10 mouse cellular contexts compared by ENCODE assay signal in the genomic region with DNA sequence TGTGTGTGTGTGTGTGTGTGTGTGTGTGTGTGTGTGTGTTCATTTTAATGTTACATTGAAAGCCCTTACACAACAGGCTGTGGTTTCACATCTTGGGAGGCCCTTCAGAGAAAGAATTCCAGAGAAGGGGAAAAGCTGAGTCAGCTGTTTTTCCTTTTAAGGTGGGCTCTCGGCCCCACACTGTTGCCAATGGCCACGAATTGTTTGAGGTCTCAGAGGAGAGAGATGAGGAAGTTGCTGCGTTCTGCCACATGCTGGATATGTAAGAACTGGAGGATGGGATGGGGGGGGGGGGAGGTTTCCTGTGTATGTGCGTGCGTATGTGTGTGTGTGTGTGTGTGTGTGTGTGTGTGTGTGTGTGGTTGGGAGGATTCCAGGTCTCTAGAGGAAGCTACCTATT. TPM values are rescaled to one million over a fixed set of nuclear protein-coding genes. Genes with fewer than 3 reads are reported as not detected.
DNase-seq lines count a peak whose midpoint lies in the region; ATAC-seq and TF ChIP-seq lines count a peak whose summit lies in the region.
"Had no signal": no experiment of that assay in that cellular context is flagged by ENCODE, and none has a peak within 500 bp of the region (broad histone marks: within the 10 kb centered on the region; RNA-seq: fewer than 3 reads in every experiment).

No protein-coding gene starts in this region.

- H3K36me3 ChIP-seq in embryonic facial prominence, embryonic 11.5 days (replicated peaks; ENCODE audit: control insufficient read depth, insufficient read depth, low read depth, low read length): no peaks in the 10 kb centered on the region
- peaks cover 69% of the 10 kb centered on the region for H3K36me3 ChIP-seq in embryonic facial prominence, embryonic 10.5 days (replicated peaks)
- H3K36me3 ChIP-seq in lung, postnatal 0 days (ENCODE audit: insufficient read depth, low read length): no peaks in the 10 kb centered on the region
- H3K36me3 ChIP-seq in intestine, embryonic 14.5 days (ENCODE audit: control insufficient read depth, insufficient read depth, low read length): peaks cover 15% of the 10 kb centered on the region
- H3K36me3 ChIP-seq in stomach, embryonic 14.5 days (ENCODE audit: control insufficient read depth, insufficient read depth, low read length): peaks cover 9% of the 10 kb centered on the region; the same call in 1 of the 2 replicates

- no peaks in the 10 kb centered on the region for H3K9me3 ChIP-seq in embryonic facial prominence, embryonic 11.5 days (replicated peaks; ENCODE audit: control insufficient read depth, low read length)
- H3K9me3 ChIP-seq in embryonic facial prominence, embryonic 10.5 days: no peaks in the 10 kb centered on the region
- no peaks in the 10 kb centered on the region for H3K9me3 ChIP-seq in lung, postnatal 0 days (ENCODE audit: low read length)
- no peaks in the 10 kb centered on the region for H3K9me3 ChIP-seq in intestine, embryonic 14.5 days (ENCODE audit: control insufficient read depth, low read length)
- no peaks in the 10 kb centered on the region for H3K9me3 ChIP-seq in stomach, embryonic 14.5 days (ENCODE audit: control insufficient read depth, low read depth, low read length)

- no peak overlapping the region for H3K4me3 ChIP-seq in embryonic facial prominence, embryonic 11.5 days (ENCODE audit: low read depth, low read length)
- no peak overlapping the region for H3K4me3 ChIP-seq in embryonic facial prominence, embryonic 10.5 days
- H3K4me3 ChIP-seq in lung, postnatal 0 days (ENCODE audit: low read depth, low read length): no peak overlapping the region
- no peak overlapping the region for H3K4me3 ChIP-seq in intestine, embryonic 14.5 days (ENCODE audit: low read depth, low read length)
- H3K4me3 ChIP-seq in stomach, embryonic 14.5 days (ENCODE audit: low read depth, low read length): no peak overlapping the region

- H3K27me3 ChIP-seq in embryonic facial prominence, embryonic 11.5 days (ENCODE audit: control insufficient read depth, insufficient read depth, low read length): no peaks in the 10 kb centered on the region
- no peaks in the 10 kb centered on the region for H3K27me3 ChIP-seq in embryonic facial prominence, embryonic 10.5 days (replicated peaks; ENCODE audit: low read depth, poor library complexity, severe bottlenecking)
- no peaks in the 10 kb centered on the region for H3K27me3 ChIP-seq in lung, postnatal 0 days (replicated peaks; ENCODE audit: insufficient read depth, low read length)
- no peaks in the 10 kb centered on the region for H3K27me3 ChIP-seq in intestine, embryonic 14.5 days (replicated peaks; ENCODE audit: control insufficient read depth, insufficient read depth, low read length)
- H3K27me3 ChIP-seq in stomach, embryonic 14.5 days (ENCODE audit: control insufficient read depth, insufficient read depth, low read length): no peaks in the 10 kb centered on the region

- no peak overlapping the region for H3K4me2 ChIP-seq in embryonic facial prominence, embryonic 11.5 days (ENCODE audit: low read depth, low read length)
- H3K4me2 ChIP-seq in lung, postnatal 0 days (replicated peaks; ENCODE audit: low read depth, low read length): no peak overlapping the region
- H3K4me2 ChIP-seq in intestine, embryonic 14.5 days (ENCODE audit: low read length): no peak overlapping the region
- no peak overlapping the region for H3K4me2 ChIP-seq in stomach, embryonic 14.5 days (replicated peaks; ENCODE audit: low read depth, low read length)

- no peak for ATAC-seq in embryonic facial prominence, embryonic 11.5 days (replicated peaks; ENCODE audit: insufficient number of reproducible peaks, low FRiP score, low TSS enrichment, low read depth)
- ATAC-seq in lung, postnatal 0 days: peak; percentile 46
- peak; percentile 69; the same call in 1 of the 2 replicates for ATAC-seq in intestine, embryonic 14.5 days (replicated peaks; ENCODE audit: low FRiP score, low TSS enrichment, low read depth)
- peak; percentile 44; the same call in 1 of the 2 replicates for ATAC-seq in stomach, embryonic 14.5 days (ENCODE audit: insufficient number of reproducible peaks, insufficient read depth, low FRiP score, low read depth)

- H3K27ac ChIP-seq in embryonic facial prominence, embryonic 11.5 days (replicated peaks; ENCODE audit: low read depth, low read length): no peak overlapping the region
- no peak overlapping the region for H3K27ac ChIP-seq in embryonic facial prominence, embryonic 10.5 days (replicated peaks)
- H3K27ac ChIP-seq in lung, postnatal 0 days (ENCODE audit: low read length): peak overlapping the region; percentile 27
- peak overlapping the region; percentile 39; the same call in 1 of the 2 replicates for H3K27ac ChIP-seq in intestine, embryonic 14.5 days (ENCODE audit: low read depth)
- peak overlapping the region; percentile 81 for H3K27ac ChIP-seq in stomach, embryonic 14.5 days (ENCODE audit: low read length)

- no peak for TF ChIP-seq CTCF in lung, postnatal 0 days (IDR thresholded peaks at IDR 0.05)

- no peak overlapping the region for H3K9ac ChIP-seq in embryonic facial prominence, embryonic 11.5 days (replicated peaks; ENCODE audit: low read length)
- H3K9ac ChIP-seq in lung, postnatal 0 days (replicated peaks; ENCODE audit: low read depth): no peak overlapping the region
- no peak overlapping the region for H3K9ac ChIP-seq in intestine, embryonic 14.5 days (ENCODE audit: low read length)
- H3K9ac ChIP-seq in stomach, embryonic 14.5 days (replicated peaks; ENCODE audit: low read depth, low read length): no peak overlapping the region

- WGBS in embryonic facial prominence, embryonic 11.5 days: 55% methylated on average over 5 of the region's 5 CpGs
- WGBS in embryonic facial prominence, embryonic 10.5 days: 44% methylated on average over 3 of the region's 5 CpGs
- WGBS in lung, postnatal 0 days: 18% methylated on average over 3 of the region's 5 CpGs
- 25% methylated on average over 5 of the region's 5 CpGs for WGBS in intestine, embryonic 14.5 days
- 21% methylated on average over 3 of the region's 5 CpGs for WGBS in stomach, embryonic 14.5 days

- no peak for TF ChIP-seq EP300 in lung, postnatal 0 days (IDR thresholded peaks at IDR 0.05)

- peak; percentile 67 for DNase-seq in embryonic facial prominence, embryonic 11.5 days (ENCODE audit: low spot score)
- no peak for DNase-seq in embryonic facial prominence, embryonic 10.5 days (ENCODE audit: low spot score)
- DNase-seq in lung, postnatal 0 days (ENCODE audit: low spot score): peak; percentile 74
- no peak for DNase-seq in lung, postnatal 25 days (ENCODE audit: low spot score)
- DNase-seq in intestine, embryonic 14.5 days (ENCODE audit: low spot score): no peak
- DNase-seq in left cerebral cortex, adult 18-20 months (ENCODE audit: low spot score in 2 of 2): no peak
- DNase-seq in ovary, postnatal 14 days (ENCODE audit: low spot score): no peak
- DNase-seq: adrenal gland, postnatal 10 days; spleen, adult 18-20 months had no signal

- H3K4me1 ChIP-seq in embryonic facial prominence, embryonic 11.5 days (ENCODE audit: control insufficient read depth, insufficient read depth, low read length): no peaks in the 10 kb centered on the region; the same call in 1 of the 2 replicates
- H3K4me1 ChIP-seq in embryonic facial prominence, embryonic 10.5 days: peaks cover 41% of the 10 kb centered on the region
- peaks cover 36% of the 10 kb centered on the region for H3K4me1 ChIP-seq in lung, postnatal 0 days (ENCODE audit: insufficient read depth, low read depth, low read length)
- peaks cover 15% of the 10 kb centered on the region; the same call in 1 of the 2 replicates for H3K4me1 ChIP-seq in intestine, embryonic 14.5 days (replicated peaks; ENCODE audit: control insufficient read depth, insufficient read depth, low read length)
- H3K4me1 ChIP-seq in stomach, embryonic 14.5 days (ENCODE audit: control insufficient read depth, insufficient read depth, low read length): peaks cover 28% of the 10 kb centered on the region

RNA-seq across cellular contexts. Expression of a gene that starts 24.7 kb away (rescaled TPM):
- polyA plus RNA-seq in embryonic facial prominence, embryonic 11.5 days (2014; fragmentation: Nextera tagmentation; extraction: Ambion mirVana): 6.5 and 8.2 TPM in 2 replicates
- 8.6 and 10.5 TPM in 2 replicates for polyA plus RNA-seq in embryonic facial prominence, embryonic 10.5 days (2016; fragmentation: Nextera tagmentation; extraction: Ambion mirVana)
- polyA plus RNA-seq in lung, postnatal 0 days (2015; fragmentation: Nextera tagmentation; extraction: Ambion mirVana): 4.3 and 4.6 TPM in 2 replicates
- 9.8 and 11.4 TPM in 2 replicates for polyA plus RNA-seq in intestine, embryonic 14.5 days (2014; fragmentation: Nextera tagmentation; extraction: Ambion mirVana)
- polyA plus RNA-seq in stomach, embryonic 14.5 days (2014; fragmentation: Nextera tagmentation; extraction: Ambion mirVana): 10.7 and 13.8 TPM in 2 replicates
- total RNA-seq in left cerebral cortex, adult 18-20 months (2021): 10 to 100 TPM; 14.6 to 15.2 TPM

RNA-seq across cellular contexts. Expression of a gene that starts 39.8 kb away (rescaled TPM):
- polyA plus RNA-seq in embryonic facial prominence, embryonic 11.5 days (2014; fragmentation: Nextera tagmentation; extraction: Ambion mirVana): 33.7 and 35.7 TPM in 2 replicates
- 37.7 and 41.4 TPM in 2 replicates for polyA plus RNA-seq in embryonic facial prominence, embryonic 10.5 days (2016; fragmentation: Nextera tagmentation; extraction: Ambion mirVana)
- 14.9 and 19.3 TPM in 2 replicates for polyA plus RNA-seq in lung, postnatal 0 days (2015; fragmentation: Nextera tagmentation; extraction: Ambion mirVana)
- polyA plus RNA-seq in intestine, embryonic 14.5 days (2014; fragmentation: Nextera tagmentation; extraction: Ambion mirVana): 49.7 TPM in 2 replicates
- 69.7 and 71.6 TPM in 2 replicates for polyA plus RNA-seq in stomach, embryonic 14.5 days (2014; fragmentation: Nextera tagmentation; extraction: Ambion mirVana)
- 10 to 100 TPM; 76.8 to 77.9 TPM for total RNA-seq in left cerebral cortex, adult 18-20 months (2021)

Comparison
In these comparisons a context has a peak if more than half of its experiments do, and no peak if none do; other contexts are left out.
1. DNase-seq: peak in embryonic facial prominence, embryonic 11.5 days (single experiment) and lung, postnatal 0 days (single experiment); none in embryonic facial prominence, embryonic 10.5 days (single experiment), lung, postnatal 25 days (single experiment), intestine, embryonic 14.5 days (single experiment), left cerebral cortex, adult 18-20 months (0 of 2) and ovary, postnatal 14 days (single experiment).
2. H3K27ac ChIP-seq: peak in lung, postnatal 0 days (single experiment), intestine, embryonic 14.5 days (single experiment) and stomach, embryonic 14.5 days (single experiment); none in embryonic facial prominence, embryonic 11.5 days (single experiment) and embryonic facial prominence, embryonic 10.5 days (single experiment).